Mouse (Mus musculus) embryonic fibroblast, embryonic 13.5 days (primary cell): Measurements from ENCODE around the gene Cnot3.
"Not testable (repeated sequence)": the region's sequence is repeated elsewhere in the genome, so short reads cannot be mapped to it uniquely, and the experiment has no call there.

ENCODE experiments used
- CTCF ChIP-seq: IDR thresholded peaks from 2 replicates; pipeline ENCODE4 v1.5.1; 2011; ENCODE audit warnings: mild to moderate bottlenecking, control low read depth, low read length, moderate library complexity, borderline replicate concordance; ENCODE audit not compliant: insufficient read depth
- POLR2A ChIP-seq: IDR thresholded peaks from 2 replicates; pipeline ENCODE4 v1.6.1; 2011; ENCODE audit warnings: low read depth, mild to moderate bottlenecking, control low read depth, low read length, moderate library complexity

DNA sequence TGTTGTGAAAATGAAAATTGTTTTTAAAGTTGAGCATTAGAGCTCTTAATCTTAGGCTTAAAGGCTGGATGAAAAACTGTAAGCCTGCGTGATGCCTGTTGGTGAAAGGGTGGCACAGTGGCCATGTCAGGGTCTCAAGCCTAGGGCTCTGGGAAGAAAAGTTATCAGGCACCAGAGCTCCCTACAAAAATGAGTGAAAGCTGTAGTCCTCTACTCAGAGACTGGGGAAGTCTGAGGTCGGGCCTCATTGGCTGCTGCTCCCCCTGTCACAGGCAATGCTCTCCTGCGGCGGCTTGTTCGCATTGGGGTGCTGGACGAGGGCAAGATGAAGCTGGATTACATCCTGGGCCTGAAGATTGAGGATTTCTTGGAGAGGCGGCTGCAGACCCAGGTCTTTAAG lies 60.4 kb downstream of the Cnot3 start:
- TF ChIP-seq POLR2A, CTCF: not testable (repeated sequence)
